Mouse (Mus musculus) heart, adult 2 months (tissue): ENCODE results near the gene Map3k20. TPM values are rescaled to one million over a fixed set of nuclear protein-coding genes. Genes with fewer than 3 reads are reported as not detected.
A peak's percentile ranks its signal among the peaks of the same experiment; 100 is the strongest.

ENCODE experiments used
- DNase-seq, 2 experiments: peaks; one replicate each; pipeline ENCODE4 v3.0.0; 2021
- H3K27ac ChIP-seq: fragments of 200-600 bp; 2 replicates; pipeline ENCODE4 v1.8.1; 2022
- H3K27me3 ChIP-seq: fragments of 200-500 bp; 2 replicates; pipeline ENCODE4 v1.6.1; 2012; ENCODE audit warnings: mild to moderate bottlenecking, low read length, inconsistent platforms, mixed read lengths; ENCODE audit not compliant: control insufficient read depth, insufficient read depth
- H3K36me3 ChIP-seq: fragments of 200-500 bp; 2 replicates; pipeline ENCODE4 v1.6.1; 2012; ENCODE audit warnings: low read length, inconsistent platforms; ENCODE audit not compliant: control insufficient read depth, insufficient read depth
- H3K4me1 ChIP-seq: fragments of 200-500 bp; 2 replicates; pipeline ENCODE4 v1.6.1; 2011; ENCODE audit warnings: low read length; ENCODE audit not compliant: control insufficient read depth, insufficient read depth
- H3K4me3 ChIP-seq: fragments of 200-600 bp; 2 replicates; pipeline ENCODE4 v1.8.1; 2022
- H3K79me2 ChIP-seq: fragments of 200-500 bp; replicated peaks from 2 replicates; pipeline ENCODE4 v1.6.1; 2012; ENCODE audit warnings: mild to moderate bottlenecking, inconsistent platforms, low read length, moderate library complexity, mixed read lengths; ENCODE audit not compliant: control insufficient read depth, insufficient read depth
- H3K9ac ChIP-seq: fragments of 200-500 bp; 2 replicates; pipeline ENCODE4 v1.6.1; 2012; ENCODE audit warnings: low read depth, mild to moderate bottlenecking, control low read depth, inconsistent platforms, low read length, mixed read lengths
- CTCF ChIP-seq: fragments of 200-600 bp; IDR thresholded peaks from 2 replicates; pipeline ENCODE4 v1.8.1; 2022; ENCODE audit warnings: antibody characterized with exemption, mild to moderate bottlenecking, moderate library complexity
- EP300 ChIP-seq: fragments of 200-500 bp; IDR thresholded peaks from 2 replicates; pipeline ENCODE4 v1.6.1; 2011; ENCODE audit warnings: low read depth, low read length, control low read depth; ENCODE audit not compliant: insufficient read depth
- POLR2A ChIP-seq: fragments of 200-500 bp; IDR thresholded peaks from 2 replicates; pipeline ENCODE4 v1.6.1; 2011; ENCODE audit warnings: mild to moderate bottlenecking, low read depth, low read length, control low read depth; ENCODE audit not compliant: insufficient read depth
- WGBS: fragments of 180-500 bp; shearing (Covaris S2); methylation state at CpG from one replicate; pipeline ENCODE4 v1.1.7; 2018; 5-methylcytosine and 5-hydroxymethylcytosine counted together
- intact Hi-C: fragments of 180-260 bp; cut with DNase I; formaldehyde crosslinking; loops from one replicate; pipeline ENCODE4 v1.15.1; 2025
- polyA plus RNA-seq: library from polyadenylated mRNA; depleted of rRNA; stranded (reverse); fragments of >200 nt; gene quantifications from 2 replicates; pipeline ENCODE4 v1.2.3, GENCODE M21; 2012
- total RNA-seq, 2 experiments: library from RNA; stranded (reverse); gene quantifications; 2 replicates each; pipeline ENCODE4 v1.2.3; 2021

The Map3k20 gene
- total and polyA plus RNA-seq, 3 experiments, result 75.1 to 303 (median 275) TPM

GRCm38 (mm10) chr2:72471415-72472070 lies 186.1 kb downstream of the Map3k20 start:
- TF ChIP-seq POLR2A (no peak), EP300 (no peak), CTCF (no peak)
- 87% methylated on average over 16 of the region's 16 CpGs for WGBS
- Histone ChIP-seq H3K27me3 (no peaks in the 10 kb centered on the region), H3K27ac (no peak overlapping the region), H3K79me2 (no peaks in the 10 kb centered on the region), H3K9ac (no peak overlapping the region), H3K36me3 (peaks cover 2% of the 10 kb centered on the region; the same call in 1 of the 2 replicates), H3K4me1 (no peaks in the 10 kb centered on the region), H3K4me3 (no peak overlapping the region)
- intact Hi-C loops, result no loop called here
- DNase-seq, result no peak

- peaks cover 2% of the 10 kb centered on the region; the same call in 1 of the 2 replicates for H3K36me3 ChIP-seq
- H3K27me3 ChIP-seq, result no peaks in the 10 kb centered on the region
- H3K27ac ChIP-seq, result no peak overlapping the region
- WGBS, result 56% methylated on average over 7 of the region's 7 CpGs
- no peak for TF ChIP-seq CTCF
- TF ChIP-seq POLR2A, result no peak
- no peak for TF ChIP-seq EP300
- intact Hi-C loops, result no loop called here
- H3K9ac ChIP-seq, result no peak overlapping the region
- H3K4me3 ChIP-seq, result no peak overlapping the region
- H3K4me1 ChIP-seq, result no peaks in the 10 kb centered on the region
- no peaks in the 10 kb centered on the region for H3K79me2 ChIP-seq
- DNase-seq, result no peak
Observed at GRCm38 (mm10) chr2:72474531-72475287, 189.3 kb downstream of the Map3k20 start.

GRCm38 (mm10) chr2:72475423-72475796 lies 190.0 kb downstream of the Map3k20 start:
- TF ChIP-seq EP300, result no peak
- TF ChIP-seq CTCF, result no peak
- TF ChIP-seq POLR2A, result no peak
- WGBS, result 4% methylated on average over 7 of the region's 7 CpGs
- no peak for DNase-seq

GRCm38 (mm10) chr2:72475797-72476485 lies 190.5 kb downstream of the Map3k20 start, which contains the start of gene Cdca7:
TSS of gene Cdca7 (plus strand) at chr2:72476159.
- DNase-seq, result peak; percentile 87 to 89
- Histone ChIP-seq H3K36me3 (peaks cover 2% of the 10 kb centered on the region; the same call in 1 of the 2 replicates), H3K79me2 (no peaks in the 10 kb centered on the region), H3K27ac (peak within 1 kb of the TSS; percentile 76), H3K4me3 (peak within 1 kb of the TSS; percentile 54), H3K27me3 (no peaks in the 10 kb centered on the region), H3K4me1 (no peaks in the 10 kb centered on the region), H3K9ac (peak within 1 kb of the TSS; percentile 75)
- TF ChIP-seq CTCF (no peak), POLR2A (no peak), EP300 (no peak)
- WGBS, result under 1% methylated on average over 58 of the region's 58 CpGs
- intact Hi-C loops, result no loop called here

More at GRCm38 (mm10) chr2:72475423-72475796, 190.0 kb downstream of the Map3k20 start:
- intact Hi-C loops, result no loop called here
- Histone ChIP-seq H3K36me3 (peaks cover 2% of the 10 kb centered on the region; the same call in 1 of the 2 replicates), H3K9ac (no peak overlapping the region), H3K4me3 (peak overlapping the region; percentile 54), H3K27ac (peak overlapping the region; percentile 76), H3K4me1 (no peaks in the 10 kb centered on the region), H3K27me3 (no peaks in the 10 kb centered on the region), H3K79me2 (no peaks in the 10 kb centered on the region)

- Histone ChIP-seq H3K9ac (peak overlapping the region; percentile 75), H3K27ac (peak overlapping the region; percentile 76), H3K79me2 (no peaks in the 10 kb centered on the region), H3K4me1 (no peaks in the 10 kb centered on the region), H3K27me3 (no peaks in the 10 kb centered on the region), H3K36me3 (peaks cover 2% of the 10 kb centered on the region; the same call in 1 of the 2 replicates), H3K4me3 (peak overlapping the region; percentile 54)
- peak; percentile 14 to 21 for DNase-seq
- WGBS, result 3% methylated on average over 53 of the region's 53 CpGs
- intact Hi-C loops, result no loop called here
- no peak for TF ChIP-seq EP300
- no peak for TF ChIP-seq CTCF
- no peak for TF ChIP-seq POLR2A
Observed at GRCm38 (mm10) chr2:72476486-72477211, 191.2 kb downstream of the Map3k20 start.
